Mouse (Mus musculus): ENCODE data around the gene Timm10.

GRCm38 (mm10) chr2:84850407-84851129 is 23.8 kb downstream of the Timm10 start:
- TF ChIP-seq GATA1 (IDR thresholded peaks at IDR 0.05; ENCODE audit: borderline replicate concordance, low read length) = no peak
- no peak for TF ChIP-seq CTCF (IDR thresholded peaks at IDR 0.05; ENCODE audit: low read depth, low read length)
- no peak for TF ChIP-seq TAL1 (conservative IDR thresholded peaks at IDR 0.05; ENCODE audit: low read depth, low read length)

Data from G1E (cell line).